Mouse (Mus musculus) stomach, postnatal 0 days (tissue): ENCODE measurements around the gene Hdgfl3. TPM values are rescaled to one million over a fixed set of nuclear protein-coding genes. Genes with fewer than 3 reads are reported as not detected.

Experiments used
- ATAC-seq: fragments of 200-750 bp; cut with Nextera tagmentation; 2 replicates; pipeline ENCODE4 v1.8.0; 2017; ENCODE audit not compliant: low FRiP score, low TSS enrichment
- DNase-seq: peaks from one replicate; pipeline ENCODE4 v3.0.0-alpha.2; 2016; ENCODE audit warnings: low spot score
- H3K27ac ChIP-seq: fragments of 300-500 bp; sonication (generic); replicated peaks from 2 replicates; pipeline ENCODE4 v1.5.1; 2014; ENCODE audit warnings: mild to moderate bottlenecking, control low read depth
- H3K27me3 ChIP-seq: fragments of 300-500 bp; sonication (generic); 2 replicates; pipeline ENCODE4 v1.6.1; 2014; ENCODE audit warnings: low read length; ENCODE audit not compliant: control insufficient read depth, insufficient read depth
- H3K36me3 ChIP-seq: fragments of 300-500 bp; sonication (generic); 2 replicates; pipeline ENCODE4 v1.6.1; 2014; ENCODE audit warnings: low read length, mixed read lengths; ENCODE audit not compliant: control insufficient read depth, insufficient read depth
- H3K4me1 ChIP-seq: fragments of 300-500 bp; sonication (generic); replicated peaks from 2 replicates; pipeline ENCODE4 v1.6.1; 2014; ENCODE audit warnings: antibody characterized with exemption; ENCODE audit not compliant: control insufficient read depth, insufficient read depth
- H3K4me2 ChIP-seq: fragments of 300-500 bp; sonication (generic); replicated peaks from 2 replicates; pipeline ENCODE4 v1.6.1; 2014; ENCODE audit warnings: low read depth, mild to moderate bottlenecking, control low read depth, moderate library complexity
- H3K4me3 ChIP-seq: fragments of 300-500 bp; sonication (generic); 2 replicates; pipeline ENCODE4 v1.5.1; 2014; ENCODE audit warnings: low read depth, low read length, control low read depth
- H3K9ac ChIP-seq: fragments of 300-500 bp; sonication (generic); 2 replicates; pipeline ENCODE4 v1.6.1; 2014; ENCODE audit warnings: mild to moderate bottlenecking, low read length, control low read depth, mixed read lengths
- H3K9me3 ChIP-seq: fragments of 300-500 bp; sonication (generic); 2 replicates; pipeline ENCODE4 v1.6.1; 2016; ENCODE audit warnings: low read length; ENCODE audit not compliant: control insufficient read depth
- CTCF ChIP-seq: IDR thresholded peaks from 2 replicates; pipeline ENCODE4 v1.5.1; 2016; ENCODE audit warnings: antibody characterized with exemption, low read depth, mild to moderate bottlenecking, moderate library complexity
- EP300 ChIP-seq: optimal IDR thresholded peaks from 2 replicates; pipeline ENCODE3; 2016; ENCODE audit warnings: antibody characterized with exemption
- WGBS: fragments of 180-500 bp; shearing (Covaris S2); extraction: QIAGEN DNeasy Blood & Tissue Kit; methylation state at CpG from one replicate; pipeline ENCODE4 v1.1.7; 2014; 5-methylcytosine and 5-hydroxymethylcytosine counted together
- polyA plus RNA-seq: library from polyadenylated mRNA; unstranded; fragments of >200 nt; fragmentation: Nextera tagmentation; extraction: Ambion mirVana; gene quantifications from 2 replicates; pipeline ENCODE4 v1.2.1, GENCODE M21; 2015

Gene Hdgfl3
- polyA plus RNA-seq, 1 experiment from 2014 or later = 6.6 TPM

GRCm38 (mm10) chr7:81872493-81873013 is 61.7 kb downstream of the Hdgfl3 start:
- H3K4me3 ChIP-seq = no peak overlapping the region
- no peak overlapping the region for H3K27ac ChIP-seq
- no peaks in the 10 kb centered on the region for H3K27me3 ChIP-seq
- no peaks in the 10 kb centered on the region for H3K36me3 ChIP-seq
- no peaks in the 10 kb centered on the region for H3K4me1 ChIP-seq
- DNase-seq (peak; percentile 31), ATAC-seq (peak; percentile 62)
- H3K9me3 ChIP-seq = no peaks in the 10 kb centered on the region
- H3K4me2 ChIP-seq = no peak overlapping the region
- TF ChIP-seq CTCF (no peak), EP300 (no peak)
- WGBS = 30% methylated on average over 13 of the region's 13 CpGs
- no peak overlapping the region for H3K9ac ChIP-seq

- no peaks in the 10 kb centered on the region for H3K36me3 ChIP-seq
- peak; percentile 68 for ATAC-seq
- H3K27ac ChIP-seq = no peak overlapping the region
- no peak overlapping the region for H3K4me2 ChIP-seq
- no peak overlapping the region for H3K4me3 ChIP-seq
- TF ChIP-seq EP300 = no peak
- peak; percentile 95 for TF ChIP-seq CTCF
- no peaks in the 10 kb centered on the region for H3K4me1 ChIP-seq
- 31% methylated on average over 6 of the region's 6 CpGs for WGBS
- peak; percentile 89 for DNase-seq
- H3K9me3 ChIP-seq = no peaks in the 10 kb centered on the region
- no peaks in the 10 kb centered on the region for H3K27me3 ChIP-seq
- no peak overlapping the region for H3K9ac ChIP-seq
Observed at GRCm38 (mm10) chr7:81868158-81868557, 66.1 kb downstream of the Hdgfl3 start.

- WGBS = 77% methylated on average over 9 of the region's 9 CpGs
Observed at GRCm38 (mm10) chr7:81867231-81867930, 66.9 kb downstream of the Hdgfl3 start.

GRCm38 (mm10) chr7:81865937-81866336 is 68.3 kb downstream of the Hdgfl3 start:
- Histone ChIP-seq H3K27me3 (no peaks in the 10 kb centered on the region), H3K4me1 (no peaks in the 10 kb centered on the region), H3K9me3 (no peaks in the 10 kb centered on the region), H3K4me3 (no peak overlapping the region), H3K27ac (no peak overlapping the region), H3K4me2 (no peak overlapping the region), H3K36me3 (no peaks in the 10 kb centered on the region), H3K9ac (no peak overlapping the region)
- DNase-seq (peak; percentile 6), ATAC-seq (no peak)
- TF ChIP-seq EP300 = no peak
- TF ChIP-seq CTCF = no peak
- 92% methylated on average over 6 of the region's 6 CpGs for WGBS

More at GRCm38 (mm10) chr7:81867231-81867930, 66.9 kb downstream of the Hdgfl3 start:
- Histone ChIP-seq H3K36me3 (no peaks in the 10 kb centered on the region), H3K4me1 (no peaks in the 10 kb centered on the region), H3K27ac (no peak overlapping the region), H3K9ac (no peak overlapping the region), H3K9me3 (no peaks in the 10 kb centered on the region), H3K4me3 (no peak overlapping the region), H3K4me2 (no peak overlapping the region), H3K27me3 (no peaks in the 10 kb centered on the region)
- DNase-seq (peak; percentile 12), ATAC-seq (no peak)
- no peak for TF ChIP-seq CTCF
- TF ChIP-seq EP300 = no peak

GRCm38 (mm10) chr7:81864552-81864951 is 69.7 kb downstream of the Hdgfl3 start:
- no peak overlapping the region for H3K27ac ChIP-seq
- ATAC-seq = no peak
- H3K27me3 ChIP-seq = no peaks in the 10 kb centered on the region
- TF ChIP-seq EP300 = no peak
- TF ChIP-seq CTCF = no peak
- H3K36me3 ChIP-seq = no peaks in the 10 kb centered on the region
- 89% methylated on average over 6 of the region's 6 CpGs for WGBS
- DNase-seq = no peak
- H3K4me2 ChIP-seq = no peak overlapping the region
- no peaks in the 10 kb centered on the region for H3K9me3 ChIP-seq
- H3K4me3 ChIP-seq = no peak overlapping the region
- H3K9ac ChIP-seq = no peak overlapping the region
- no peaks in the 10 kb centered on the region for H3K4me1 ChIP-seq
